Mouse (Mus musculus) megakaryocyte, embryonic 14.5 days (primary cell): ENCODE results near the gene Ppp1r21.

Experiments
- FLI1 ChIP-seq: IDR thresholded peaks from 2 replicates; pipeline ENCODE4 v1.6.1; 2012; ENCODE audit warnings: low read length, inconsistent platforms, mixed read lengths
- GATA1 ChIP-seq: IDR thresholded peaks from 3 replicates; pipeline ENCODE4 v1.6.1; 2012; ENCODE audit warnings: mixed read lengths, low read length, inconsistent platforms, borderline replicate concordance

DNA sequence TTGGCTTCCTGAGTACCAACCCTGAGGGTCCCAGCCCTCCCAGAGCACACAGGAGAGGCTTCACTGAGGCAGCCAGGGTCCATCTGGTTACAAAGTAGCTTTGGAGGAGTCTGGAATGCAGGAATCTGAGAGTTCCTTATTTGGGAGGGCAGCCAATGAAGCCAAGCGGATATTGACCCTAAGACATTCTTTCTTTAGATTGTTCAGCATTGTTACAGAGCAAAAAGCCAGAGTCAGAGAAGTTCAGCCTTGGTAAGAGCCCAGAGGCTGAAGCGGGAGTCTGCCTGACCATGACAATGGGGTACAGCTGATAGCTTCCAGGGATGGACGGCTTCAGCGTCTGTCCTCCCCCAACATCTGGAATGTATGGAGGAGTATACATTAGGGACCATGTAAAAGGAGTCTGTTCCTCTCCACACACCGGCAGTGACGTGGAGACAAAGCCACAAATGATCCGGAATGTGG, 96.5 kb downstream of the Ppp1r21 start:
- TF ChIP-seq GATA1 (no peak), FLI1 (no peak)
